Mouse (Mus musculus) bone marrow macrophage, adult 2 months (primary cell): ENCODE measurements around the gene Cep152. TPM values are rescaled to one million over a fixed set of nuclear protein-coding genes. Genes with fewer than 3 reads are reported as not detected.
A peak's percentile ranks its signal among the peaks of the same experiment; 100 is the strongest.

ENCODE experiments used
- H3K27ac ChIP-seq: 2 replicates; pipeline ENCODE4 v1.5.1; 2012; ENCODE audit warnings: low read depth, low read length; ENCODE audit not compliant: insufficient read depth
- H3K4me1 ChIP-seq: 2 replicates; pipeline ENCODE4 v1.6.1; 2012; ENCODE audit warnings: low read length; ENCODE audit not compliant: control insufficient read depth, insufficient read depth
- H3K4me3 ChIP-seq: 2 replicates; pipeline ENCODE4 v1.5.1; 2012; ENCODE audit warnings: mild to moderate bottlenecking, low read length, moderate library complexity; ENCODE audit not compliant: insufficient read depth
- CTCF ChIP-seq: IDR thresholded peaks from 2 replicates; pipeline ENCODE4 v1.5.1; 2012; ENCODE audit warnings: low read depth, mild to moderate bottlenecking, low read length, moderate library complexity
- POLR2A ChIP-seq: IDR thresholded peaks from 2 replicates; pipeline ENCODE4 v1.6.1; 2012; ENCODE audit warnings: mild to moderate bottlenecking, low read depth, low read length, borderline replicate concordance
- polyA plus RNA-seq: library from polyadenylated mRNA; stranded (reverse); fragments of >200 nt; gene quantifications from 2 replicates; pipeline ENCODE4 v1.2.4, GENCODE M21; 2012; ENCODE audit not compliant: missing spikeins, insufficient read depth, insufficient read length

Cep152 gene
- polyA plus RNA-seq, 1 experiment = 5.8 TPM

GRCm38 (mm10) chr2:125630010-125630409 is 5.1 kb upstream of the Cep152 start:
- Histone ChIP-seq H3K27ac (no peak overlapping the region), H3K4me3 (no peak overlapping the region), H3K4me1 (peaks cover 2% of the 10 kb centered on the region; the same call in 1 of the 2 replicates)
- no peak for TF ChIP-seq POLR2A
- TF ChIP-seq CTCF = no peak

- Histone ChIP-seq H3K4me3 (no peak overlapping the region), H3K27ac (no peak overlapping the region), H3K4me1 (peaks cover 6% of the 10 kb centered on the region; the same call in 1 of the 2 replicates)
- no peak for TF ChIP-seq CTCF
- no peak for TF ChIP-seq POLR2A
Measured at GRCm38 (mm10) chr2:125628487-125628886, 3.6 kb upstream of the Cep152 start.

DNA sequence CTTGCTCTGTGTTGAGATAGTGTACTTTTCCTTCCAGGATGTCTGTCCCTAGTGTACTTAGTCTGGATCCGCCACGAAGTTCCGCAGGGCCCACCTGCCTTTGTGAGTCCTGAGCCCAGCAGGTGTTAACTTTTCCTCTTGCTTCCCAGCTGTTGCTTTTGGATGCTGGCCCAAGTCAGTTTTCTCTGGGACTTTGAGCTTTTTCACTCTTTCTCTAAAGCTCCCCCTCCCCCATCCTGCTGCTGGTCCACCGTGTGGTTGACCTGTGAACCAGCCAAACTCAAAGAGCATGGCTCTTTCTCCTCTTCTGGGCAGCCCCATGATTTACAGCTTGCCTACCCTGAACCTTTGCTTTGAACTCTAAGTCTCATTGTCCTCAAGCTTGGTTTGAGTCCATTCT is 1.6 kb upstream of the Cep152 start:
- Histone ChIP-seq H3K4me3 (no peak overlapping the region), H3K4me1 (peaks cover 10% of the 10 kb centered on the region), H3K27ac (no peak overlapping the region)
- TF ChIP-seq POLR2A (no peak), CTCF (no peak)

DNA sequence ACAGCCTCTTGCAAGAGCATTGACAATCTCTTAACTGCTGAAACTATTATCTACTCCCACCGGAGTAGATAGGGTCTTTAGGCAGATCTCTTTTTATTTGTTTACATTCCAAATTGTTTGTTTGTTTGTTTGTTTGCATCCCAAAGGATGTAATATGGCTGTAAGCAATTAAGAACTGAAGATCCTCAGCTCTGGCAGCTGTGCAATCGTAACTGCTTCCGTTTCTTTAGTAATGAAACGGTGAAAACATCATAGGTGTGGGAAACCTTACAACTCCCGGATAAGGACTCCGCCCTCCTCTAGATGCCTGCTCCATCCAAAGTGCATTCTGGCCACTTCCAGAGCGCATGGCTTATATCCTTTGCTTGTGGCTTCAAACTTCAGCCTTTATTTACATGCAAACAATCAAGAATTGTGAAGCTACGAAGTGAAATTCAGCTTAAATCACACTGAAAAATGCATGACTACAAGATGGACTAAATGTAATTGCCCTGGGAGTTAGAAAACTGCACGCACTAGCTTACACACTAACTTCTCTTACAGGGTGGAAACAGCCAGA is 707 bp downstream of the Cep152 start:
- Histone ChIP-seq H3K4me3 (peak overlapping the region; percentile 83), H3K27ac (no peak overlapping the region; the same call in 1 of the 2 replicates), H3K4me1 (peaks cover 10% of the 10 kb centered on the region)
- no peak for TF ChIP-seq POLR2A
- TF ChIP-seq CTCF = no peak

DNA sequence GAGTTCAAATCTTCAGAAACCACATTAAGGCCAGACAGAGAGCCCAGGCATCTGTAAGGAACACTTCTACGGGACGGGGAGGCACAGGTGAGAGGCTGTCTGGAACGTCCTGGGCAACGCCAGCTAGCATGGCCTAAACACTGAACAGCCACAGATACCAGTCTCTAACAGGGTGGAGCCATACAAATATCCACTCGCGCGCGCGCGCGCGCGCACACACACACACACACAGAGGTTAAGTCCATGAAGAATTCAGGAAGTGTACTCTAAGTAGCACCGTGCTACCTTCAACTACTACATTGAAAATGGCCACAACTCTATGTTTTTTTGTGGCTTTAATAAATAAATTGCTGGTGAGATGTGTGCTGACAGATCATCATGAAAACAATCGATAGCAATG is 1.7 kb downstream of the Cep152 start:
- H3K4me1 ChIP-seq = peaks cover 10% of the 10 kb centered on the region
- no peak overlapping the region for H3K4me3 ChIP-seq
- no peak overlapping the region for H3K27ac ChIP-seq
- TF ChIP-seq CTCF (no peak), POLR2A (no peak)

DNA sequence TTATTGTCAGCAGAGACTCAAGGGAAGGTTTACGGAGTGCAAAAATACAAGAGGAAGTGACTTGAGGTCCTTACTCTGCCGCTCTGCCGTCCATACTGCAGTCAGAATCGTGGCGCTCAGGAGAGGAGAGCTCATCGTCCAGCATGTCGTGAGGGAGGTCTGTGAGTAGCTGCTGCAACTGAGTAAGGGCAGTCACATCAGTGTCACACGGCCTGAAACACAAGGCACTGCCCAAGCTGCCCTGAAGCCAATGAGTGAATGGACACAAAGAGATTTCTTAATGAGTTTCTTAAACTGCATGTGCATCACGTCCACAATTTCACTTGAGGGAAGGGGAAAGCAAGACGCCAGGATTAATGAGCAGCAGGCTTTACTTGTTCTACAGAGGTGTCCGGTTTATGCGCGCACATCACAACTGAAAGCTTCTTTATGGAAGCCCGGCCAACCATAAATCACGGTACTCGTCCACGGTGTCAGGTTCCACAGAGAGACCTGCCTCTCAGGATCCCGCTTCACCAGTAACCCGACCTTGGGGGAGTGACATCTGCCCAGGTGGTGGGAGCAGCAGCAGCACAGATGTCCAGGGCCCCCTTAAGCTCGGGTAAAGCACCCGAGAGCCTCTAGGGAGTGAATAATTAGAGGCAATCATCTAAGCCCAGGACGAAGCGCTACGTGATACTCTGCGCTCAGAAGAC is 4.6 kb downstream of the Cep152 start:
- H3K4me3 ChIP-seq = no peak overlapping the region
- no peak overlapping the region for H3K27ac ChIP-seq
- peaks cover 8% of the 10 kb centered on the region for H3K4me1 ChIP-seq
- TF ChIP-seq POLR2A (no peak), CTCF (no peak)

- H3K27ac ChIP-seq = no peak overlapping the region
- H3K4me3 ChIP-seq = no peak overlapping the region
- TF ChIP-seq CTCF (no peak), POLR2A (no peak)
- no peaks in the 10 kb centered on the region for H3K4me1 ChIP-seq
Measured at GRCm38 (mm10) chr2:125615858-125616424, 9.0 kb downstream of the Cep152 start.

DNA sequence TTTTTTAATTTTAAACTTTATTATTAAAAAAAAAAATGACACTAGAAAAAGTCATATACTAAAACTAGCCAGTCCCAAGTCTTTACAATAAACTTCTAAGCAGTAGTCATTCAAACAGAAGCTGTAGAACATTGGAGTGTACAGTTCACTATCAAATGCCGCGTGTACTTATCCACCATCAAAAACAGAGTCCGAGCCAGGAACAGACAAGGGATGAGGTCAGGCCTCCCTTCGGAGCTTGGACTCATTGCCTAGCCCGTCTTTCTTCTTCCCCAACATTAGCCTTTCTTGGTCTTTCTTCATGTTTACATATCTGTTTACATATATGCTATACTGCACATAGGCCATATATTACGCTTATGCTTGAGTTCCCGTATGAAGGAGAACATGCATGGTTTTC is 9.5 kb downstream of the Cep152 start:
- H3K4me3 ChIP-seq = no peak overlapping the region
- H3K27ac ChIP-seq = no peak overlapping the region
- TF ChIP-seq CTCF (no peak), POLR2A (no peak)
- no peaks in the 10 kb centered on the region for H3K4me1 ChIP-seq

- Histone ChIP-seq H3K4me1 (no peaks in the 10 kb centered on the region), H3K27ac (no peak overlapping the region), H3K4me3 (no peak overlapping the region)
- TF ChIP-seq POLR2A (no peak), CTCF (no peak)
Measured at GRCm38 (mm10) chr2:125606220-125606845, 18.6 kb downstream of the Cep152 start.

DNA sequence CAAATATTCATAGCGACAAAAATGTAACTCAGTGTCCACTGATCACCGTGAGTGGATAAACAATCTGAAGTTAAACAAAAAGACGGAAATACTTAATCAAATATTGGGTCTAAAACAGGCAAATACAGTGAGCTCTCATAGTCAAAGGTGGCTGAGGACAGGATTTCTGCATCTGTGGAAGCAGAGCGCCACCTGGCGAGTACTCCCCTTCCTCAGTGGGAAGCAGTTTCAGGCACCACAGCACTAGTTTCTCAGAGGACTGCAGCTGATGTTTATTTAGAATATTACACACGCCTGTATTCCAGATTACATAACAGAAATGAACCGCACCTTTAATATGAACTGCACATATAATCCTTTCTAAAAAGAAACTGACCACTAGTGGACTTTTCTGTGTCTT is 20.3 kb downstream of the Cep152 start:
- Histone ChIP-seq H3K4me3 (no peak overlapping the region), H3K27ac (no peak overlapping the region), H3K4me1 (no peaks in the 10 kb centered on the region)
- TF ChIP-seq POLR2A = no peak
- no peak for TF ChIP-seq CTCF
